Mouse (Mus musculus): ENCODE data around the gene Stk40. TPM values are rescaled to one million over a fixed set of nuclear protein-coding genes. Genes with fewer than 3 reads are reported as not detected.

Gene Stk40
- polyA plus RNA-seq, 1 experiment, result not detected

- peak overlapping the region; percentile 70 for H3K27ac ChIP-seq (ENCODE audit: insufficient read depth, low read depth, low read length)
Measured at GRCm38 (mm10) chr4:126132636-126133264, 29.0 kb downstream of the Stk40 start.

DNA sequence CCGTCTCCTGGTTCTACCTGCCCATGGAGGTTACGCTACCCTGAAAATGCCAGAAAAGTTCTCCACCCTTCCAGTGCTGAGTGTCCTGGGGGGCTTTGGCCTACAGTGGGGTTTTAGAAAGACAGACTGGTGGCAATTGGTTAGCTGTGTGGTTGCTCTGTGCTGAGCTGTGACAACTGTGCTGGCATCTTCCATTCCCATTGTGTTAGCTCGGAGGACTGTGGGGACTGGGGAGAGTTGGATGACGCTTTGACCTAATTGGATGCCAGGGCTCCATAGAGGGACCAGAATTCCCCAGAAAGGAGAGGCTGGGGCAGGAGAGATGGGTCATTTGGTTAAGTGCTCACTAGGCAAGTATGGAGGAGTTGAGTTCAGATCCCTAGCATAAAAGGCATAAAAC is 30.5 kb downstream of the Stk40 start:
- H3K4me3 ChIP-seq (ENCODE audit: insufficient read depth, low read depth, low read length), result no peak overlapping the region
- no peak for TF ChIP-seq POLR2A (IDR thresholded peaks at IDR 0.05; ENCODE audit: insufficient read depth, low read depth, low read length)
- TF ChIP-seq CTCF (IDR thresholded peaks at IDR 0.05; ENCODE audit: insufficient read depth, low read depth, low read length), result no peak
- no peak overlapping the region for H3K27ac ChIP-seq (ENCODE audit: insufficient read depth, low read depth, low read length)
- H3K4me1 ChIP-seq (ENCODE audit: control insufficient read depth, insufficient read depth, low read length), result peaks cover 62% of the 10 kb centered on the region
- 85% methylated on average over 4 of the region's 4 CpGs for WGBS

More at GRCm38 (mm10) chr4:126132636-126133264, 29.0 kb downstream of the Stk40 start:
- TF ChIP-seq CTCF (IDR thresholded peaks at IDR 0.05; ENCODE audit: insufficient read depth, low read depth, low read length) (no peak), POLR2A (IDR thresholded peaks at IDR 0.05; ENCODE audit: insufficient read depth, low read depth, low read length) (no peak)
- Histone ChIP-seq H3K4me1 (ENCODE audit: control insufficient read depth, insufficient read depth, low read length) (peaks cover 62% of the 10 kb centered on the region), H3K4me3 (ENCODE audit: insufficient read depth, low read depth, low read length) (no peak overlapping the region)
- 38% methylated on average over 6 of the region's 6 CpGs for WGBS

GRCm38 (mm10) chr4:126134639-126135038 is 30.9 kb downstream of the Stk40 start:
- TF ChIP-seq CTCF (IDR thresholded peaks at IDR 0.05; ENCODE audit: insufficient read depth, low read depth, low read length) (no peak), POLR2A (IDR thresholded peaks at IDR 0.05; ENCODE audit: insufficient read depth, low read depth, low read length) (no peak)
- H3K4me3 ChIP-seq (ENCODE audit: insufficient read depth, low read depth, low read length), result no peak overlapping the region
- no peak overlapping the region for H3K27ac ChIP-seq (ENCODE audit: insufficient read depth, low read depth, low read length)
- WGBS, result 85% methylated on average over 4 of the region's 4 CpGs
- peaks cover 58% of the 10 kb centered on the region for H3K4me1 ChIP-seq (ENCODE audit: control insufficient read depth, insufficient read depth, low read length)

DNA sequence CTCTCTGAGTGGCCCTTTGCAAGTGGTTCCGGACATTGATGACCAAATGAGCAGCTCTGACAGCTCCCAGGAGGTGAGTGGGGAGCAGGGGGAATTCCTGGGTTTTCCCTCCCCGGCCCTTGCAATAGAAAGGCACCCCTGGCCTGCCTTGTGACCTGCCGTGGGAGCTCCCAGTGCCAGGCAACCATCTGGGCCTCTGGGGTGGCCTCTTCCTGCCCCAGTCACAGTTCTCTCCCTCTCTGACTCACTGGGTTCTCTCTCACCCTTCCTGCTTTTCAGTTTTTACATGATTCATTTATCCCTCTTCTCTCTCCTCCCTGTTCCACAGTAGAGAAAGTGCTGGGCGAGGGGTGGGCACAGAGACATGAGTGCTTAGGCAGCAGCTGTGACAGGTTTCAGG is 34.0 kb downstream of the Stk40 start:
- Histone ChIP-seq H3K4me1 (ENCODE audit: control insufficient read depth, insufficient read depth, low read length) (peaks cover 48% of the 10 kb centered on the region), H3K27ac (ENCODE audit: insufficient read depth, low read depth, low read length) (no peak overlapping the region), H3K4me3 (ENCODE audit: insufficient read depth, low read depth, low read length) (no peak overlapping the region)
- WGBS, result 70% methylated on average over 4 of the region's 4 CpGs
- TF ChIP-seq CTCF (IDR thresholded peaks at IDR 0.05; ENCODE audit: insufficient read depth, low read depth, low read length) (no peak), POLR2A (IDR thresholded peaks at IDR 0.05; ENCODE audit: insufficient read depth, low read depth, low read length) (no peak)

DNA sequence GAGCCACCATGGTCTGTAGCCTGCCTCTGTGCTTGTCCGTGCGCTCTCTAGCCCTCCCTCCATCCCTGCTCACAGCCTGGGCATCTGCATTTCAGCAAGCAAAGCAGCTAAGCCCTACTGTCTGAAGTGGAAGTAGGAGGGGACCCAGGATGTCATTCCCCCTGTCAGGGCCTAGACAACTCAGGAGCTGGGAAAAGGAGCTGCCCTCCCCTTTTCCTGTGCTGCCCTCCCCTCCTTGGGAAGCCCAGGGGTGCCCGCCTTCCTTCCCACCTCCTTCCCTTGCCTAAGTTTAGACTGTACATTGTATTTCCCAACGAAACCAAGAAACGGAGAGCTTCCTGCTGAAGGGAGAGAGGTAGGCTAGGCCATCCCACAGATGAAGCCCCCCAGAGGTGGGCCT is 37.3 kb downstream of the Stk40 start:
- TF ChIP-seq CTCF (IDR thresholded peaks at IDR 0.05; ENCODE audit: insufficient read depth, low read depth, low read length) (no peak), POLR2A (IDR thresholded peaks at IDR 0.05; ENCODE audit: insufficient read depth, low read depth, low read length) (no peak)
- 52% methylated on average over 5 of the region's 5 CpGs for WGBS
- Histone ChIP-seq H3K27ac (ENCODE audit: insufficient read depth, low read depth, low read length) (no peak overlapping the region), H3K4me1 (ENCODE audit: control insufficient read depth, insufficient read depth, low read length) (peaks cover 36% of the 10 kb centered on the region), H3K4me3 (ENCODE audit: insufficient read depth, low read depth, low read length) (no peak overlapping the region)

DNA sequence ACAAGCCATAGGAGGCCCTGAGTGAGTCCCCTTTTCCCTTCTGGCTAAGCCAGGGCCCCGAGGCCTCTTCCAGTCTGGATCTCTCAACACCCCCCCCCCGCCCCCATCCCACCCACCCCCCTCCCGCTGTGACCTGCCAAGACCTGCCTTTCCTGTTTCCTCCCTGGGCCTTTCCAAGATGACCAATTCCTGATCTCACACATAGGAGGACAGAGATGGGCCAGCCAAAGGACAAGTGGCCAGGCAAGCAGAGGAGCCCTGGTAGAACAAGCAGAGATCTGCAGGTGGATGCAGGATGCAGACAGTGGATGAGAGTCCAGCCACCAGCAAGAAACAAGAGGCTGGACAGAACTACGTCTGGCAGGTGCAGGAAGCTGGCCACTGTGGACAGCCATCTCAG is 41.6 kb downstream of the Stk40 start:
- WGBS, result 68% methylated on average over 4 of the region's 4 CpGs
- Histone ChIP-seq H3K27ac (ENCODE audit: insufficient read depth, low read depth, low read length) (no peak overlapping the region), H3K4me3 (ENCODE audit: insufficient read depth, low read depth, low read length) (no peak overlapping the region), H3K4me1 (ENCODE audit: control insufficient read depth, insufficient read depth, low read length) (peaks cover 39% of the 10 kb centered on the region)
- TF ChIP-seq CTCF (IDR thresholded peaks at IDR 0.05; ENCODE audit: insufficient read depth, low read depth, low read length) (no peak), POLR2A (IDR thresholded peaks at IDR 0.05; ENCODE audit: insufficient read depth, low read depth, low read length) (no peak)

GRCm38 (mm10) chr4:126146974-126147532 is 43.3 kb downstream of the Stk40 start:
- H3K4me1 ChIP-seq (ENCODE audit: control insufficient read depth, insufficient read depth, low read length), result peaks cover 31% of the 10 kb centered on the region
- TF ChIP-seq CTCF (IDR thresholded peaks at IDR 0.05; ENCODE audit: insufficient read depth, low read depth, low read length), result no peak
- no peak for TF ChIP-seq POLR2A (IDR thresholded peaks at IDR 0.05; ENCODE audit: insufficient read depth, low read depth, low read length)
- no peak overlapping the region for H3K27ac ChIP-seq (ENCODE audit: insufficient read depth, low read depth, low read length)
- WGBS, result 82% methylated on average over 9 of the region's 9 CpGs
- H3K4me3 ChIP-seq (ENCODE audit: insufficient read depth, low read depth, low read length), result no peak overlapping the region

- H3K27ac ChIP-seq (ENCODE audit: insufficient read depth, low read depth, low read length), result no peak within 1 kb of the TSS
- 24% methylated on average over 24 of the region's 24 CpGs for WGBS
- peak within 1 kb of the TSS; percentile 58 for H3K4me3 ChIP-seq (ENCODE audit: insufficient read depth, low read depth, low read length)
- peaks cover 31% of the 10 kb centered on the region for H3K4me1 ChIP-seq (ENCODE audit: control insufficient read depth, insufficient read depth, low read length)
- no peak for TF ChIP-seq CTCF (IDR thresholded peaks at IDR 0.05; ENCODE audit: insufficient read depth, low read depth, low read length)
- no peak for TF ChIP-seq POLR2A (IDR thresholded peaks at IDR 0.05; ENCODE audit: insufficient read depth, low read depth, low read length)
Measured at GRCm38 (mm10) chr4:126147533-126148160, 43.9 kb downstream of the Stk40 start, which contains the start of gene Eva1b. TSS of gene Eva1b (plus strand) at chr4:126147744.

Data from olfactory bulb, adult 2 months (tissue).